Mouse (Mus musculus) cerebellum, postnatal 25 days (tissue): ENCODE data around the gene Slc25a29.
"Not testable (repeated sequence)": the region's sequence is repeated elsewhere in the genome, so short reads cannot be mapped to it uniquely, and the experiment has no call there.

ENCODE experiments used
- DNase-seq, 2 experiments: peaks; one replicate each; pipeline ENCODE4 v3.0.0; 2021; ENCODE audit warnings: mixed read lengths in 2 of 2

The Slc25a29 gene

GRCm38 (mm10) chr12:108835840-108836409 lies at the start of gene Slc25a29, which contains the start of gene Slc25a47:
Gene Slc25a29 (minus strand): TSS chr12:108835883.
Gene Slc25a47 (plus strand): TSS chr12:108836046.
- peak; percentile 97 to 99 for DNase-seq

- DNase-seq, result no peak
Observed at GRCm38 (mm10) chr12:108882776-108883175, 47.1 kb upstream of the Slc25a29 start.

GRCm38 (mm10) chr12:108881192-108881591 lies 45.5 kb upstream of the Slc25a29 start:
- DNase-seq, result no peak

- no peak for DNase-seq
Observed at GRCm38 (mm10) chr12:108880606-108881005, 44.9 kb upstream of the Slc25a29 start.

GRCm38 (mm10) chr12:108879138-108879537 lies 43.5 kb upstream of the Slc25a29 start:
- DNase-seq, result no peak

GRCm38 (mm10) chr12:108873122-108873521 lies 37.4 kb upstream of the Slc25a29 start:
- DNase-seq, result no peak

GRCm38 (mm10) chr12:108869575-108869974 lies 33.9 kb upstream of the Slc25a29 start:
- DNase-seq, result peak in 1 of 2 experiments; percentile 39

GRCm38 (mm10) chr12:108865007-108865494 lies 29.4 kb upstream of the Slc25a29 start:
- no peak for DNase-seq

GRCm38 (mm10) chr12:108858486-108858885 lies 22.8 kb upstream of the Slc25a29 start:
- no peak for DNase-seq

- no peak for DNase-seq
Observed at GRCm38 (mm10) chr12:108857589-108858184, 22.0 kb upstream of the Slc25a29 start.

- DNase-seq, result no peak
Observed at GRCm38 (mm10) chr12:108857109-108857508, 21.4 kb upstream of the Slc25a29 start.

GRCm38 (mm10) chr12:108856186-108856585 lies 20.5 kb upstream of the Slc25a29 start:
- DNase-seq, result no peak

GRCm38 (mm10) chr12:108855081-108855480 lies 19.4 kb upstream of the Slc25a29 start:
- DNase-seq, result no peak

GRCm38 (mm10) chr12:108852822-108853221 lies 17.1 kb upstream of the Slc25a29 start:
- DNase-seq, result no peak

GRCm38 (mm10) chr12:108850886-108851285 lies 15.2 kb upstream of the Slc25a29 start:
- no peak for DNase-seq

GRCm38 (mm10) chr12:108850129-108850528 lies 14.4 kb upstream of the Slc25a29 start:
- no peak for DNase-seq

GRCm38 (mm10) chr12:108849488-108850022 lies 13.9 kb upstream of the Slc25a29 start:
- no peak for DNase-seq

- not testable (repeated sequence) for DNase-seq
Observed at GRCm38 (mm10) chr12:108848033-108848432, 12.3 kb upstream of the Slc25a29 start.

GRCm38 (mm10) chr12:108842663-108843062 lies 7.0 kb upstream of the Slc25a29 start:
- DNase-seq, result no peak

- no peak for DNase-seq
Observed at GRCm38 (mm10) chr12:108841181-108841580, 5.5 kb upstream of the Slc25a29 start.

GRCm38 (mm10) chr12:108836722-108837121 lies 1.0 kb upstream of the Slc25a29 start:
- no peak for DNase-seq

GRCm38 (mm10) chr12:108835208-108835839 lies 359 bp downstream of the Slc25a29 start:
- DNase-seq, result no peak

- peak; percentile 50 to 53 for DNase-seq
Observed at GRCm38 (mm10) chr12:108834786-108835185, 897 bp downstream of the Slc25a29 start.

GRCm38 (mm10) chr12:108834337-108834736 lies 1.3 kb downstream of the Slc25a29 start:
- no peak for DNase-seq
